Mouse (Mus musculus): Measurements from ENCODE around the gene Esam. TPM values are rescaled to one million over a fixed set of nuclear protein-coding genes. Genes with fewer than 3 reads are reported as not detected.

Gene Esam
- polyA plus RNA-seq (2016; fragmentation: Nextera tagmentation; extraction: Ambion mirVana) = 22.0 and 22.8 TPM in 2 replicates

DNA sequence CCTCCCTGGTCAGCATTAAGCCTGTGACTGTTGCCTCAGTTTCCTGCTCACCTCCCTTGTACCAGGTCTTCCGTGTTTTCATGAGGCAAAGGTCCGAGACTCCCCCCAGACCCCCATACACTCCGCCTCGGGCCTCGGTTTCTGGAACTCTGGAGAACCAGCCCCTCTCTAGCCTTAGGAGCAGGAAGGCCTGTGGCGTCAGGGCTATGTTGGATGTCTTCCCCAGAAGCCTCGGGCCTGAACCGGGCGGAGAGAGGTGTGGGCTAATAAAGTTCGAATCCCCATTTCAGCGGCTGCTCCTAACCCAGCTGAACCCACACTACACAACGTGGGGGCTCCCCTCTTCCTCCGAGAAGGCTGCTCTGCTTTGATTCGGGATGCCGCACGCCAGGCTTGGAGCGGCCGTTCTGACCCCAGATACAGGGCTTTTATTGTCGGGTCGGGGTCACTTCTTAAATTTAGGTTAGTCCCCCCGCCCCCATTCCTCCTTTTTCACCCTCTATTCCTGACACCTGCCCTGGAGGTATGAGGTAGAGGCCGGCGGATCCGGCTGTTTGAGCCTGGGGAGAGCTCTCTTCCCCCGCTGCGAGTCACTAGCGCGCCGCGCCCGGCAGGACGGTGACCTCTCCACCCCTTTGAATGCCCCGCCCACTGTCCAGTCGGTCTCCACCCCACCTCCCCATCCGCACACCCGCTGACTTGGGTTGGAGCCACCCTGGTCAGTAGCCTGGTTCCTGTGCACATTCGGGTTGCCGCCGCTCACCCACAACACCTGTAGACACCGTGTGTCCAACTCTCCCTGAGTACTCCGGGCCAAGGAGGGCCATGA, at the start of gene Esam:
Gene Esam, plus strand, starts transcription at position 683 of the 829 bp plus-strand sequence.
- WGBS (ENCODE audit: insufficient replicate concordance) = 2% methylated on average over 41 of the region's 41 CpGs

DNA sequence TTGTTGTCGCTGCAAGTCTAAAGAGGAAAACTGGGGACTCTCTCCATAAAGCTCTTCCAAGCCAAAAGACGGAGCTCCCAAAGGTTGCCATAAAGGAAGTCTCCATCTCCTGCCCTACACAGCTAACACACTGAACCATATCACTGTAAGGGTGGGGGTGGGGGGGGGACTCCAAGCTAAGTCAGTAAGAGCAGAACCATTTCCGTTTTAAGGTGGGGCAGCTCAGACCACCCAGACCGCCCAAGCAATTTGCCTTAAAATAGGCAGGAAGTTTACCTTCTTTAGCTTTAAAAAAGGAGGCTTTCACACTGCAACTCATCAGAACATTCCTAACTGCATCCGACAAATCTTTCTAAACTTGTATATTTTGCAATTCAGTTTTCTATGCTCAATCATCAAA, 42.7 kb upstream of the Esam start:
- Histone ChIP-seq H3K9ac (no peak overlapping the region), H3K9me3 (replicated peaks) (no peaks in the 10 kb centered on the region), H3K36me3 (no peaks in the 10 kb centered on the region), H3K4me2 (no peak overlapping the region), H3K4me1 (peaks cover 17% of the 10 kb centered on the region), H3K4me3 (no peak overlapping the region), H3K27me3 (replicated peaks) (no peaks in the 10 kb centered on the region), H3K27ac (no peak overlapping the region)
- WGBS (ENCODE audit: insufficient replicate concordance) = 60% methylated on average over 5 of the region's 5 CpGs
- ATAC-seq = no peak

More for the DNA sequence above, at the start of gene Esam:
- Histone ChIP-seq H3K4me1 (peaks cover 32% of the 10 kb centered on the region), H3K4me2 (peak within 1 kb of the TSS; percentile 62), H3K27me3 (replicated peaks) (peaks cover 65% of the 10 kb centered on the region), H3K27ac (0 out of 2 replicates have a peak within 1 kb of the TSS, but pooled peaks have one; percentile 63), H3K9me3 (replicated peaks) (no peaks in the 10 kb centered on the region), H3K9ac (no peak within 1 kb of the TSS), H3K4me3 (peak within 1 kb of the TSS; percentile 38), H3K36me3 (peaks cover 13% of the 10 kb centered on the region)
- ATAC-seq = peak; percentile 28; the same call in 1 of the 2 replicates

DNA sequence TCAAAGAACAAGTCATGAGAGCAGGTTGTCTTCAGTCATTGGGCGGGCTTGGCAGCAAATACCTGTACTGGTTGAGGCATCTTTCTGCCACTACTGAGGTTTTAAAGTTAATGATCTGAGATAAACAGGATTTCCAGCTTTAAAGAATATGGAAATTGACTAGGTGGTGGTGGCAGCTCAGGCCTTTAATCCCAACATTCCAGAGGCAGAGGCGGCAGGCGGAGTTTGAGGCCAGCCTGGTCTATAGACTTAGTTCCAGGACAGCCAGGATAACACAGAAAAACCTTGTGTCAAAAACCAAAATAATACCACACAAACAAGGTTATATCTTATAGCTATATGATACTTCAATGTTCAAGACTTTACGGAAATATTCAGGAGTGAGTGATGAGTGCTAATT, 39.8 kb upstream of the Esam start:
- Histone ChIP-seq H3K36me3 (peaks cover 2% of the 10 kb centered on the region; the same call in 1 of the 2 replicates), H3K4me2 (peak overlapping the region; percentile 98), H3K27me3 (replicated peaks) (no peaks in the 10 kb centered on the region), H3K4me1 (peaks cover 24% of the 10 kb centered on the region), H3K4me3 (peak overlapping the region; percentile 100), H3K9ac (peak overlapping the region; percentile 93), H3K27ac (peak overlapping the region; percentile 91), H3K9me3 (replicated peaks) (no peaks in the 10 kb centered on the region)
- ATAC-seq = no peak
- 57% methylated on average over 4 of the region's 4 CpGs for WGBS (ENCODE audit: insufficient replicate concordance)

DNA sequence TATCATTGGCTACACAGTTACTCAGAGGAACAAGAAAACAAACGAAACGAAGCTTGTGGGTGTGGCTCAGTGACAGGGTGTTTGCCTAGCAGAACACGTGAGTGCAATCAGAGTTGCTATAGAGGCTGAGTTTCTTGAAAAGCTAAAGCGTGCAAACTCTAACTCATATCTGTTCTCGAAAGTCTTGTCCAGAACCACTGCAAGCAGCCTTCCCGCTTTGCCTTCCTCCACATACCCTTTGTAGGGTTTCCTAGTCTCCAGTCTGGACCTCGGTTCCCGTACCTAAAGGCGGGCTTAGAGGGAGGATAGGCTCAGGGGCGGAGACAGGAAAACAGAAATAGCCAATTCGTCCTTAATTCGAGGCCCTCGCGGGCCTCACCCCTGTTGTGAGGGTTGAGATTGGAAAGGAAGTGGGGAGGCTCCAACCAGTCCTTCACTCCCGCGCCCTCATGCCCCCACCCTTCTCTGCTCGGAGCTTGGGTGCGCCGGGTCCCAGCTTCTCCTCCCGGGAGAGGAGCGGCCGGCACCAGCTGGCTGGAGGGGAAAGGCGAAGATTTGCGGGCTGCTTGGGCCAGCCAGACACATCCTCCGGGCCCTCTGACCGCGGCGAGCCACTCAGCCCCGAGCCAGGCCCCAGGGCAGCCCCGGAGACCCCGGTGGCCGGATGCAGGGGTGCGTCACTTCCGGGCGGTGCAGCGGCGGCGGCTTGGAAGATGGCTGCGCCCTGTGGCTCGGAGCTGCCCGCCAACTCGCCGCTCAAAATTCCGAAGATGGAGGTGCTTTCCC, 39.1 kb upstream of the Esam start, which contains the start of gene Msantd2:
Gene Msantd2, plus strand, starts transcription at position 709 of the 786 bp plus-strand sequence.
- WGBS (ENCODE audit: insufficient replicate concordance) = under 1% methylated on average over 44 of the region's 44 CpGs
- Histone ChIP-seq H3K4me2 (peak within 1 kb of the TSS; percentile 98), H3K36me3 (peaks cover 2% of the 10 kb centered on the region; the same call in 1 of the 2 replicates), H3K4me3 (peak within 1 kb of the TSS; percentile 100), H3K27ac (peak within 1 kb of the TSS; percentile 91), H3K27me3 (replicated peaks) (no peaks in the 10 kb centered on the region), H3K9ac (peak within 1 kb of the TSS; percentile 93), H3K9me3 (replicated peaks) (no peaks in the 10 kb centered on the region), H3K4me1 (peaks cover 24% of the 10 kb centered on the region)
- peak; percentile 89 for ATAC-seq

DNA sequence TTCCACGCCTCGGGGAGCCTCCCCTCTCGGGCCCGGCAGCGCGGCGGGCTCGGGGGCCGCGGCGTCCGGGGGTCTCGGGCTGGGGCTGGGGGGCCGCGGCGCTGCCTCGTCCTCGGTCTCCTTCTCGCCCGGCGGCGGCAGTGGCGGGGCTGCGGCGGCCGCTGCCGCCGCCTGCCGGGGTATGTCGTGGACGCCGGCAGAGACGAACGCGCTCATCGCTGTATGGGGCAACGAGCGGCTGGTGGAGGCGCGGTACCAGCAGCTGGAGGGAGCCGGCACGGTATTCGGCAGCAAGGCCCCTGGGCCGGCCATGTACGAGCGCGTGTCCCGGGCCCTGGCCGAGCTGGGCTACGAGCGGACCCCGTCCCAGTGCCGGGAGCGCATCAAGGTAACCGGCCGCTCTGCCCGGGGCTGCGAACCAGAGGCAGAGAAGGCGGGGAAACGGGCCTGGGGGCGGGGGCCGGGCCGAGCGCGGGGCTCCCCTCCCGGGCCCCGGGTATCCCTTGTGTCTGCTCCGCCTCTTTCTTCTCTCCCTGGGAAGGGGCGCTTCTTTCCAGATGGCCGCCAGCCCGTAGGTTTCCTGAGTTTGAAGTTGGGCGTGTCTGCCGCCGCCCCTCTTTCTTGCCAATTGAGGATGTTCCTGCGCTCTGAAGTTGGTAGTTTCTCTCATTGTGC, 38.3 kb upstream of the Esam start:
- H3K27ac ChIP-seq = peak overlapping the region; percentile 91
- peak; percentile 65 for ATAC-seq

DNA sequence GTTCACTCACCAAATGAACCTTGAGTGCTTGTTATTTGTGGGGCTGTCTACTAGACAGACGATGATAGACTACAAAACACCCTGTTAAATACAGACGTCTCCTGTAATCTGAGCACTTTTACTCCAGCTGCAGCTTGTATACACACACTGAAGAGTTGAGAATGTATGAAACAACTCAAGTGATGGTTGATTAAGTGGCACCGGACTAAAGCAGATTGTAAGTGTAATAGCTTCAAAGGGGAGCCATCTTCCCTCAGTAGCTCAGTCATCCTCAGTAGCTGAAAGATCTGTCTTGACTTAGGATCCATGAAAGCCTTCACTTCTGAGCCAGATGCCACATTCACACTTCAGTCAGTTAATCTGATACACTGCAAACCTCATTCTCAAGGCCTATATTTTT, 32.1 kb upstream of the Esam start:
- Histone ChIP-seq H3K36me3 (peaks cover 6% of the 10 kb centered on the region; the same call in 1 of the 2 replicates), H3K9ac (no peak overlapping the region), H3K9me3 (replicated peaks) (no peaks in the 10 kb centered on the region), H3K4me3 (no peak overlapping the region), H3K4me2 (no peak overlapping the region), H3K27ac (no peak overlapping the region), H3K27me3 (replicated peaks) (no peaks in the 10 kb centered on the region), H3K4me1 (peaks cover 1% of the 10 kb centered on the region)
- no peak for ATAC-seq
- WGBS (ENCODE audit: insufficient replicate concordance) = 75% methylated on average over 3 of the region's 3 CpGs

More for the DNA sequence above, 38.3 kb upstream of the Esam start:
- peaks cover 24% of the 10 kb centered on the region for H3K4me1 ChIP-seq
- H3K4me3 ChIP-seq = peak overlapping the region; percentile 100
- peaks cover 2% of the 10 kb centered on the region; the same call in 1 of the 2 replicates for H3K36me3 ChIP-seq
- no peaks in the 10 kb centered on the region for H3K9me3 ChIP-seq (replicated peaks)
- H3K27me3 ChIP-seq (replicated peaks) = no peaks in the 10 kb centered on the region
- under 1% methylated on average over 71 of the region's 75 CpGs for WGBS (ENCODE audit: insufficient replicate concordance)
- H3K4me2 ChIP-seq = peak overlapping the region; percentile 98
- H3K9ac ChIP-seq = peak overlapping the region; percentile 93

DNA sequence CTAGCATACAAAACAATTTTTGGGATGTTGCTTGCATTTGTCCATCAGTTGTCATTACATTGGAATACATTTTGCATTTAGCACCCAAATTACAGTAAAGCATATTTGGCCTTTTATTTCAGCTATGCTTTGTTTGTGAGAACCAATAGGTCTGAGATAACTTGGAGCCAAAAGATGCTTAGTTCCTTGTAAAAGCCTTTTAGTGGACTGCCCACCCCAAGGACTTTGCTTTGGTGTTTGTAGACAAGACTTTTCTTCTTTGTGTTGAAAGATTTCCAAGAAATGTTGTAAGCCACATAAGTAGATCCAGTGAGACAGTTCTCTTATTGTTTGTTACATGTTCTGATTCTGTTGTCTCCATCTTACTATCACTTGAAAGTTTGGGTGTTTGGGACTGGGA, 31.6 kb upstream of the Esam start:
- ATAC-seq = no peak
- Histone ChIP-seq H3K36me3 (peaks cover 6% of the 10 kb centered on the region; the same call in 1 of the 2 replicates), H3K4me1 (no peaks in the 10 kb centered on the region), H3K4me3 (no peak overlapping the region), H3K9me3 (replicated peaks) (no peaks in the 10 kb centered on the region), H3K9ac (no peak overlapping the region), H3K4me2 (no peak overlapping the region), H3K27ac (no peak overlapping the region), H3K27me3 (replicated peaks) (no peaks in the 10 kb centered on the region)

DNA sequence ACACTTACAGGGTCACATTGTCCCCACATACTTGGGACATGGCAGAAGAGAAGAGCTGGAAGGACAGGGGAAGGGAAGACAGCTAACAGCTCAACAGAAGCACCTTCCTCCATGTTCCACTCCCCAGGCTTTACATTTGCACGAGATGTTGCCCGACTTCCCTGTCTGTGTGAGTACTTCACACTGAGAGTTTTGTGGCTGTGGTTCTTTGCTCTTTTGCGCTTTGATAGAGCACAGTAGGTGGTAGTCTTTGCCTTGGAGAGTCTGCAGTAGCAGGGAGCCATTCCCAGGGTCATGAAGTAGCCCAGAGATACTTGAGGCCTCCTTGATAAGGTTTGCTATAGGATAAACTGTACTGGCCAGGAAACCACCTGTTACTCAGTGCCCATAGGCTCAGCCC, 27.7 kb upstream of the Esam start:
- H3K36me3 ChIP-seq = peaks cover 4% of the 10 kb centered on the region; the same call in 1 of the 2 replicates
- no peaks in the 10 kb centered on the region for H3K9me3 ChIP-seq (replicated peaks)
- no peaks in the 10 kb centered on the region for H3K27me3 ChIP-seq (replicated peaks)
- no peak overlapping the region for H3K4me3 ChIP-seq
- ATAC-seq = no peak
- 55% methylated on average over 3 of the region's 3 CpGs for WGBS (ENCODE audit: insufficient replicate concordance)
- H3K9ac ChIP-seq = no peak overlapping the region
- no peaks in the 10 kb centered on the region for H3K4me1 ChIP-seq
- no peak overlapping the region for H3K27ac ChIP-seq
- no peak overlapping the region for H3K4me2 ChIP-seq

DNA sequence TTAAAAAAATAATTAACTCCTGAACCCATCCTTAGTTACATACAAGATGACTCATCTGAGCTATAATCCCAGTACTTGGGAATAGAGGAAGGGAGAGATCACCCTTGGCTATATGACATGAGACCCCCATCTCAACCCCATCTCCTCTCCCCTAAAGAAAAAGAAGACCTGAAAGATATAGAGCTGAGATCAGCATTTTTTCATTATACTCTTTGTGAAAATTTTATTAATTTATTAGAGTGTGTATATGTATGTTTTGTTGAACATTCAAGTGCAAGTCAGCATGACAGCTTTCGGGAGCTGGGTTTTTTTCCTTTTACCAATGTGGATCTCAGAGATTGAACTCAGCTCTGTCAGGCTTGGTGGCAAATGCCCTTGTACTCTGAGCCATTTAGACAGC, 26.7 kb upstream of the Esam start:
- Histone ChIP-seq H3K4me2 (no peak overlapping the region), H3K4me3 (no peak overlapping the region), H3K27me3 (replicated peaks) (no peaks in the 10 kb centered on the region), H3K36me3 (no peaks in the 10 kb centered on the region; the same call in 1 of the 2 replicates), H3K4me1 (no peaks in the 10 kb centered on the region), H3K9ac (no peak overlapping the region), H3K9me3 (replicated peaks) (no peaks in the 10 kb centered on the region), H3K27ac (no peak overlapping the region)
- WGBS (ENCODE audit: insufficient replicate concordance) = 85% methylated on average over 1 of the region's 1 CpGs
- no peak for ATAC-seq

DNA sequence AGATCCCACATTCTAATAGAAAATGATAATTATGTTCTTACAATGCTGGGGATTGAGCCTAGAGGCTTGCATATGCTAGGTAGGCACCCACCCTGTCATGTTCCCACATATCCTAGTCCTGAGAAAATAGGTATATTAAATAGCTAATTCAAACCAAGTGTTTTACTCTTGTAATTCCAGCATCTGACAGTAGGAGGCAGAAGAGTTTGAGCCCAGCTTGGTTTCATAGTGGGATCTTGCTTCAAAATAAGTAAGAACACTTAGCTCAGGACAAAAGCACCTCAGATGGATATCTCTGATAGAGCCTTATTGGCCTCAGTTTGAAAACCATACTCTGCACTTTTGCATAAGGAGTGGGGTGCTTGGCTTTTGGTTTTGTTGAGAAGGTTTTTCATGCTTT, 23.5 kb upstream of the Esam start:
- Histone ChIP-seq H3K9ac (no peak overlapping the region), H3K27me3 (replicated peaks) (no peaks in the 10 kb centered on the region), H3K36me3 (no peaks in the 10 kb centered on the region; the same call in 1 of the 2 replicates), H3K4me2 (no peak overlapping the region), H3K9me3 (replicated peaks) (no peaks in the 10 kb centered on the region), H3K27ac (no peak overlapping the region), H3K4me1 (no peaks in the 10 kb centered on the region), H3K4me3 (no peak overlapping the region)
- ATAC-seq = no peak

DNA sequence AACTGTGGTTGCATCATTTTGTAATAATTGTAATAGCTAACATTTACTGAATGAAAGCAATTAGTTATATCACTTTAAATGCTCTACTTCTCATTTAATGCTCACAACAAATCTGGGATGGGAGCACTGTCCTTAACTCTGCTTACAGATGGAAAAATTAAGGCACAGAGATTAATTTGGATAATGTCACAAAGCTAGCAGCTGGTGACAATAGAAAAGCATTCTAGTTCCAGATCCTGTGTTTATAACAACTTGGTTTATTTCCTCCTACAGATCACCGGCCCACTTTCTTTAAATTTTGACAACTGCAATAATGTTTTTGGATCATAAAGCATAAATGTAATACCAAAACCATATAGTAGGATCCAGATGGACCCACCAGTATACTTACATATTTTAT, 21.9 kb upstream of the Esam start:
- Histone ChIP-seq H3K27me3 (replicated peaks) (no peaks in the 10 kb centered on the region), H3K4me1 (no peaks in the 10 kb centered on the region), H3K9ac (no peak overlapping the region), H3K4me3 (no peak overlapping the region), H3K9me3 (replicated peaks) (no peaks in the 10 kb centered on the region), H3K27ac (no peak overlapping the region), H3K4me2 (no peak overlapping the region), H3K36me3 (no peaks in the 10 kb centered on the region)
- 80% methylated on average over 1 of the region's 1 CpGs for WGBS (ENCODE audit: insufficient replicate concordance)
- no peak for ATAC-seq
